Mouse (Mus musculus) megakaryocyte, embryonic 14.5 days (primary cell): ENCODE measurements around the gene Shc2.

ENCODE experiments used
- FLI1 ChIP-seq: IDR thresholded peaks from 2 replicates; pipeline ENCODE4 v1.6.1; 2012; ENCODE audit warnings: low read length, inconsistent platforms, mixed read lengths
- GATA1 ChIP-seq: IDR thresholded peaks from 3 replicates; pipeline ENCODE4 v1.6.1; 2012; ENCODE audit warnings: mixed read lengths, low read length, inconsistent platforms, borderline replicate concordance

DNA sequence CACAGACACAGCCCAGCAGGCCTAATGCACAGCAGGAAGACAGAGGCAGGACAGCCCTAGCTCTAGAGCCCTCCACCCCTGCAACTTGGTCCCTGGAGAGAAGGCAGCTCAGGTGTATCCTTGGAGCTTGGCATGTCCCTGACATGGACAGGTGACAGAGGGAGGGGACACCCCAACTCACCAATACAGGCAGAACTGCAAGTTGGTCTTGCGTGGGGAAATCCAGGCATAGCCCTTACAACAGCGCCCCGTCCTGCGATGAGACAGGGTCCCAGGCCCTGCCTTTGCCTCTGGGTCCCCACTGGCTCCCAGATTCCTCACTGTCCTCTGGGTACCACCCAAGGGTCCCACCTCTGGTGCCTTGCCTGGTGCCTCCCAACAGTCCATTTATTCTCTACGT, 52.0 kb downstream of the Shc2 start:
- TF ChIP-seq GATA1 (no peak), FLI1 (no peak)
